In the genomic region with DNA sequence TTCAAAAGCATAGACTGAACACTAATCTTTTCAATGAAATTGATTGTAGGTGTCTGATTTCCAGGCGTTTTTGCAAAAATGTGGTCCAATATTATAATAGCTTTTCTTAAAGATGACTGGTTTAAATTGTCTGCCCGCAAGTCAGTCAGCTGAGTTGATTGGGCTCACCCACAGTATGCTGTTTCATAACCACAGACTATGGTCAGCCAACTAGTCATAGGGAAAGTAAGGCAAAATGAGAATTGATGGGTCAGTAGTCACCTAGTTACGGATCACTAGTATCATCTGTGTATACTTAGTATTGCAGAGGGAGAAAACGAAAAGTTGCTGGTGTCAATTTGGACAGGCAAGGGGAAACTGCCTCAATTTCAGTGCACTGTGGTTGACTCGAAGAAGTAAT, we compare ENCODE assay signal across 8 mouse cellular contexts. TPM values are rescaled to one million over a fixed set of nuclear protein-coding genes. Genes with fewer than 3 reads are reported as not detected.
DNase-seq lines count a peak whose midpoint lies in the region; ATAC-seq and TF ChIP-seq lines count a peak whose summit lies in the region.

No protein-coding gene starts in this region.

- H3K27ac ChIP-seq in heart, embryonic 12.5 days (ENCODE audit: poor library complexity, severe bottlenecking) = peak overlapping the region; percentile 84; the same call in 1 of the 2 replicates
- H3K27ac ChIP-seq in forebrain, postnatal 0 days (ENCODE audit: low read depth, low read length) = peak overlapping the region; percentile 79; the same call in 1 of the 2 replicates
- H3K27ac ChIP-seq in liver, postnatal 0 days (ENCODE audit: low read depth) = peak overlapping the region; percentile 98; the same call in 1 of the 2 replicates

- peak overlapping the region; percentile 85 for H3K9ac ChIP-seq in heart, embryonic 12.5 days
- peak overlapping the region; percentile 76; the same call in 1 of the 2 replicates for H3K9ac ChIP-seq in forebrain, postnatal 0 days
- H3K9ac ChIP-seq in liver, postnatal 0 days (replicated peaks) = peak overlapping the region; percentile 96

- peak overlapping the region; percentile 70 for H3K4me2 ChIP-seq in heart, embryonic 12.5 days
- H3K4me2 ChIP-seq in forebrain, postnatal 0 days (ENCODE audit: low read depth) = peak overlapping the region; percentile 78
- peak overlapping the region; percentile 88 for H3K4me2 ChIP-seq in liver, postnatal 0 days (ENCODE audit: low read depth, low read length)

- H3K27me3 ChIP-seq in heart, embryonic 12.5 days (replicated peaks) = no peaks in the 10 kb centered on the region
- no peaks in the 10 kb centered on the region; the same call in 1 of the 2 replicates for H3K27me3 ChIP-seq in E14TG2a.4 (ENCODE audit: insufficient read depth, low read length)
- H3K27me3 ChIP-seq in forebrain, postnatal 0 days (ENCODE audit: insufficient read depth, low read length) = no peaks in the 10 kb centered on the region
- no peaks in the 10 kb centered on the region for H3K27me3 ChIP-seq in liver, postnatal 0 days (ENCODE audit: insufficient read depth, low read length)

- TF ChIP-seq EP300 in liver, postnatal 0 days (IDR thresholded peaks at IDR 0.05; ENCODE audit: low read depth) = no peak

- intact Hi-C loops in gastrocnemius, postnatal 14 days (cut with DNase I; ENCODE audit: low total_unique reads) = loop anchor here (10.0 kb wide), 1 partner anchor 53 kb away; a partner anchor contains a TSS

- H3K4me1 ChIP-seq in heart, embryonic 12.5 days (replicated peaks) = peaks cover 14% of the 10 kb centered on the region
- peaks cover 49% of the 10 kb centered on the region for H3K4me1 ChIP-seq in E14TG2a.4 (replicated peaks; ENCODE audit: low read depth, low read length)
- peaks cover 18% of the 10 kb centered on the region; the same call in 1 of the 2 replicates for H3K4me1 ChIP-seq in forebrain, postnatal 0 days (ENCODE audit: insufficient read depth)
- H3K4me1 ChIP-seq in liver, postnatal 0 days (ENCODE audit: insufficient read depth) = peaks cover 14% of the 10 kb centered on the region

- no peak for ATAC-seq in heart, embryonic 12.5 days (ENCODE audit: insufficient number of reproducible peaks, low FRiP score)
- ATAC-seq in forebrain, postnatal 0 days = no peak
- ATAC-seq in liver, postnatal 0 days = no peak

- WGBS in heart, embryonic 12.5 days = 71% methylated on average over 5 of the region's 5 CpGs
- 69% methylated on average over 5 of the region's 5 CpGs for WGBS in forebrain, postnatal 0 days
- 53% methylated on average over 5 of the region's 5 CpGs for WGBS in liver, postnatal 0 days (ENCODE audit: insufficient replicate concordance)

- H3K9me3 ChIP-seq in heart, embryonic 12.5 days (replicated peaks) = no peaks in the 10 kb centered on the region
- no peaks in the 10 kb centered on the region for H3K9me3 ChIP-seq in E14TG2a.4 (ENCODE audit: low read length)
- H3K9me3 ChIP-seq in forebrain, postnatal 0 days (ENCODE audit: low read length) = no peaks in the 10 kb centered on the region
- no peaks in the 10 kb centered on the region for H3K9me3 ChIP-seq in liver, postnatal 0 days (ENCODE audit: low read length)

- DNase-seq in heart, adult 18-20 months = no peak
- DNase-seq in forebrain, postnatal 0 days = no peak
- no peak for DNase-seq in liver, postnatal 0 days
- DNase-seq in frontal cortex, adult 2 months (ENCODE audit: extremely low spot score in 1 of 2, low spot score in 1 of 2) = no peak
- no peak for DNase-seq in spleen, postnatal 36 days (ENCODE audit: low spot score in 2 of 2)
- no peak for DNase-seq in gastrocnemius, postnatal 14 days

- peak overlapping the region; percentile 83 for H3K4me3 ChIP-seq in heart, embryonic 12.5 days
- peak overlapping the region; percentile 95 for H3K4me3 ChIP-seq in E14TG2a.4 (replicated peaks; ENCODE audit: low read length)
- peak overlapping the region; percentile 63 for H3K4me3 ChIP-seq in forebrain, postnatal 0 days (ENCODE audit: low read depth, low read length)
- peak overlapping the region; percentile 99 for H3K4me3 ChIP-seq in liver, postnatal 0 days (ENCODE audit: low read depth, low read length)

- peaks cover 25% of the 10 kb centered on the region for H3K36me3 ChIP-seq in heart, embryonic 12.5 days
- peaks cover 39% of the 10 kb centered on the region for H3K36me3 ChIP-seq in E14TG2a.4 (ENCODE audit: insufficient read depth, low read length)
- peaks cover 10% of the 10 kb centered on the region for H3K36me3 ChIP-seq in forebrain, postnatal 0 days (ENCODE audit: insufficient read depth)
- peaks cover 20% of the 10 kb centered on the region for H3K36me3 ChIP-seq in liver, postnatal 0 days (replicated peaks; ENCODE audit: insufficient read depth, low read length)

- TF ChIP-seq CTCF in E14TG2a.4 (conservative IDR thresholded peaks at IDR 0.05; ENCODE audit: low read length) = no peak
- no peak for TF ChIP-seq CTCF in forebrain, postnatal 0 days (IDR thresholded peaks at IDR 0.05; ENCODE audit: low read depth)
- TF ChIP-seq CTCF in liver, postnatal 0 days (IDR thresholded peaks at IDR 0.05; ENCODE audit: low read depth) = no peak

RNA-seq across cellular contexts. Expression of a gene that starts 1.2 kb away (rescaled TPM):
- polyA plus RNA-seq in heart, embryonic 12.5 days (2016; fragmentation: Nextera tagmentation; extraction: Ambion mirVana) = 37.7 and 41.5 TPM in 2 replicates
- total RNA-seq in heart, adult 18-20 months (2021) = 10 to 100 TPM; 63.2 to 82.7 TPM
- 57.8 and 78.9 TPM in 2 replicates for total RNA-seq in forebrain, postnatal 0 days (2014; rRNA removed)
- 23.8 and 30.7 TPM in 2 replicates for polyA plus RNA-seq in forebrain, postnatal 0 days (2015; fragmentation: Nextera tagmentation; extraction: Ambion mirVana)
- 10.0 and 10.2 TPM in 2 replicates for polyA plus RNA-seq in liver, postnatal 0 days (2015; fragmentation: Nextera tagmentation; extraction: Ambion mirVana)
- polyA plus RNA-seq in frontal cortex, adult 2 months (2012; rRNA removed) = 62.3 and 65.0 TPM in 2 replicates
- total RNA-seq in gastrocnemius, postnatal 14 days (2021) = 10 to 100 TPM; 26.6 to 33.8 TPM

RNA-seq across cellular contexts. Expression of a gene that starts 23.8 kb away (rescaled TPM):
- 6.0 and 6.6 TPM in 2 replicates for polyA plus RNA-seq in heart, embryonic 12.5 days (2016; fragmentation: Nextera tagmentation; extraction: Ambion mirVana)
- total RNA-seq in heart, adult 18-20 months (2021) = 10 to 100 TPM; 27.8 to 33.8 TPM
- total RNA-seq in forebrain, postnatal 0 days (2014; rRNA removed) = 1.9 and 2.1 TPM in 2 replicates
- polyA plus RNA-seq in forebrain, postnatal 0 days (2015; fragmentation: Nextera tagmentation; extraction: Ambion mirVana) = 4.1 and 4.7 TPM in 2 replicates
- polyA plus RNA-seq in liver, postnatal 0 days (2015; fragmentation: Nextera tagmentation; extraction: Ambion mirVana) = 8.1 and 10.9 TPM in 2 replicates
- 7.1 and 9.3 TPM in 2 replicates for polyA plus RNA-seq in frontal cortex, adult 2 months (2012; rRNA removed)
- 1 to 10 TPM in 1 of 2 experiments, not detected in 1; 1.2 TPM for total RNA-seq in gastrocnemius, postnatal 14 days (2021)

RNA-seq across cellular contexts. Expression of a gene that starts 27.6 kb away (rescaled TPM):
- polyA plus RNA-seq in heart, embryonic 12.5 days (2016; fragmentation: Nextera tagmentation; extraction: Ambion mirVana) = 8.9 and 9.3 TPM in 2 replicates
- total RNA-seq in heart, adult 18-20 months (2021) = 1 to 10 TPM; 8.7 to 9.3 TPM
- 17.6 and 22.6 TPM in 2 replicates for total RNA-seq in forebrain, postnatal 0 days (2014; rRNA removed)
- polyA plus RNA-seq in forebrain, postnatal 0 days (2015; fragmentation: Nextera tagmentation; extraction: Ambion mirVana) = 13.2 and 17.8 TPM in 2 replicates
- polyA plus RNA-seq in liver, postnatal 0 days (2015; fragmentation: Nextera tagmentation; extraction: Ambion mirVana) = 4.7 and 5.7 TPM in 2 replicates
- 25.7 and 26.6 TPM in 2 replicates for polyA plus RNA-seq in frontal cortex, adult 2 months (2012; rRNA removed)
- total RNA-seq in gastrocnemius, postnatal 14 days (2021) = 1 to 10 TPM; 2.9 to 3.1 TPM

RNA-seq across cellular contexts. Expression of a gene that starts 56.4 kb away (rescaled TPM):
- 79.7 and 80.8 TPM in 2 replicates for polyA plus RNA-seq in heart, embryonic 12.5 days (2016; fragmentation: Nextera tagmentation; extraction: Ambion mirVana)
- 10 to 100 TPM; 90.8 TPM for total RNA-seq in heart, adult 18-20 months (2021)
- 62.5 and 76.5 TPM in 2 replicates for total RNA-seq in forebrain, postnatal 0 days (2014; rRNA removed)
- polyA plus RNA-seq in forebrain, postnatal 0 days (2015; fragmentation: Nextera tagmentation; extraction: Ambion mirVana) = 58.0 and 68.2 TPM in 2 replicates
- 48.1 and 49.9 TPM in 2 replicates for polyA plus RNA-seq in liver, postnatal 0 days (2015; fragmentation: Nextera tagmentation; extraction: Ambion mirVana)
- 61.8 and 66.5 TPM in 2 replicates for polyA plus RNA-seq in frontal cortex, adult 2 months (2012; rRNA removed)
- total RNA-seq in gastrocnemius, postnatal 14 days (2021) = 10 to 100 TPM; 54.4 to 54.5 TPM
